Mouse (Mus musculus) retina, postnatal 1 day (tissue): ENCODE data around the gene Xpnpep1.

Source experiments
- DNase-seq: peaks from one replicate; pipeline ENCODE4 v3.0.0-alpha.2; 2012

Xpnpep1 gene

GRCm38 (mm10) chr19:52979020-52979711 lies 60.8 kb downstream of the Xpnpep1 start:
- no peak for DNase-seq

GRCm38 (mm10) chr19:52975564-52976185 lies 64.3 kb downstream of the Xpnpep1 start:
- DNase-seq: peak; percentile 81

- no peak for DNase-seq
These were observed 73.7 kb downstream of the Xpnpep1 start for GRCm38 (mm10) chr19:52966339-52966738.

GRCm38 (mm10) chr19:52962745-52963144 lies 77.3 kb downstream of the Xpnpep1 start:
- DNase-seq: no peak

- DNase-seq: peak; percentile 73
These were observed 117.1 kb downstream of the Xpnpep1 start for GRCm38 (mm10) chr19:52922678-52923495.

GRCm38 (mm10) chr19:52904182-52904581 lies 135.8 kb downstream of the Xpnpep1 start:
- DNase-seq: no peak

GRCm38 (mm10) chr19:52891807-52892442 lies 148.1 kb downstream of the Xpnpep1 start:
- no peak for DNase-seq
